Mouse (Mus musculus): ENCODE results near the gene Cog4. TPM values are rescaled to one million over a fixed set of nuclear protein-coding genes. Genes with fewer than 3 reads are reported as not detected.
A peak's percentile ranks its signal among the peaks of the same experiment; 100 is the strongest.
"Not testable (repeated sequence)": the region's sequence is repeated elsewhere in the genome, so short reads cannot be mapped to it uniquely, and the experiment has no call there.

Gene Cog4
- total and polyA plus RNA-seq, 3 experiments = 24.9 to 35.2 (median 27.5) TPM

- TF ChIP-seq MEF2A (IDR thresholded peaks at IDR 0.05; ENCODE audit: borderline replicate concordance, low read depth, low read length) (peak; percentile 62), MXI1 (IDR thresholded peaks at IDR 0.05; ENCODE audit: low read depth, low read length) (peak; percentile 85), SIN3A (IDR thresholded peaks at IDR 0.05; ENCODE audit: low read length) (peak; percentile 60; the same call in 1 of the 2 replicates), ZKSCAN1 (IDR thresholded peaks at IDR 0.05; ENCODE audit: borderline replicate concordance, low read depth, low read length) (no peak), ZNF384 (IDR thresholded peaks at IDR 0.05; ENCODE audit: low read depth, low read length) (peak; percentile 72)
These were observed 13.5 kb downstream of the Cog4 start (continued) for GRCm38 (mm10) chr8:110859651-110860501.

GRCm38 (mm10) chr8:110861347-110862025, 15.1 kb downstream of the Cog4 start:
- H3K4me3 ChIP-seq (replicated peaks in 1 of 3; ENCODE audit: low read depth in 2 of 3, low read length in 2 of 3, poor library complexity in 1 of 3); H3K27me3 ChIP-seq (replicated peaks); H3K79me2 ChIP-seq (replicated peaks; ENCODE audit: control insufficient read depth, extremely low read depth, insufficient read depth, poor library complexity, severe bottlenecking); H3K9me3 ChIP-seq (replicated peaks; ENCODE audit: low read length); H3K9ac ChIP-seq (ENCODE audit: insufficient read depth, low read depth); DNase-seq (ENCODE audit: extremely low read depth); in situ Hi-C loops (cut with MboI; ENCODE audit: low pct_ligation_motif_present, low pct_unique_long_range_greater_than_20kb, low sequenced_read_pairs); H3K4me2 ChIP-seq (ENCODE audit: insufficient read depth, low read depth, poor library complexity, severe bottlenecking); dilution Hi-C loops (cut with MboI; ENCODE audit: extremely low pct_ligation_motif_present, extremely low pct_unique_long_range_greater_than_20kb, low sequenced_read_pairs): not testable (repeated sequence)
- Histone ChIP-seq H3K4me1 (ENCODE audit: control insufficient read depth in 1 of 2, insufficient read depth in 2 of 2) (peaks cover 9 to 33% of the 10 kb centered on the region in 2 experiments), H3K36me3 (replicated peaks in 1 of 2; ENCODE audit: control insufficient read depth in 1 of 2, insufficient read depth in 1 of 2, low read length in 1 of 2) (peaks cover 52 to 79% of the 10 kb centered on the region in 2 experiments), H3K27ac (ENCODE audit: insufficient read depth, low read depth) (peak overlapping the region; percentile 27)
- peak; percentile 82 for TF ChIP-seq ZNF384 (IDR thresholded peaks at IDR 0.05; ENCODE audit: low read depth, low read length)

- H3K9ac ChIP-seq (ENCODE audit: insufficient read depth, low read depth) = no peak overlapping the region
- TF ChIP-seq MAZ (IDR thresholded peaks at IDR 0.05; ENCODE audit: low read depth, low read length) (no peak), KAT2A (IDR thresholded peaks at IDR 0.05; ENCODE audit: insufficient replicate concordance, low read length) (no peak), ETS1 (conservative IDR thresholded peaks at IDR 0.05; ENCODE audit: low read depth, low read length) (no peak), RCOR1 (conservative IDR thresholded peaks at IDR 0.05; ENCODE audit: low read depth, low read length) (no peak), EP300 (IDR thresholded peaks at IDR 0.05; ENCODE audit: low read length) (no peak), TCF12 (IDR thresholded peaks at IDR 0.05; ENCODE audit: low read depth, low read length) (no peak), GABPA (IDR thresholded peaks at IDR 0.05; ENCODE audit: insufficient replicate concordance, low read depth, low read length) (no peak), E2F4 (IDR thresholded peaks at IDR 0.05; ENCODE audit: insufficient replicate concordance, low read depth, low read length) (no peak), MXI1 (IDR thresholded peaks at IDR 0.05; ENCODE audit: low read depth, low read length) (no peak), UBTF (IDR thresholded peaks at IDR 0.05; ENCODE audit: low read depth, low read length) (no peak), ZC3H11A (IDR thresholded peaks at IDR 0.05; ENCODE audit: low read depth, low read length) (no peak), USF2 (conservative IDR thresholded peaks at IDR 0.05; ENCODE audit: low read depth, low read length) (no peak), USF1 (IDR thresholded peaks at IDR 0.05; ENCODE audit: low read depth, low read length) (no peak), JUND (conservative IDR thresholded peaks at IDR 0.05; ENCODE audit: low read depth, low read length) (no peak), JUN (IDR thresholded peaks at IDR 0.05; ENCODE audit: insufficient read depth, low read depth, low read length) (no peak), MAFK (IDR thresholded peaks at IDR 0.05; ENCODE audit: insufficient replicate concordance, low read length) (no peak), SMC3 (IDR thresholded peaks at IDR 0.05; ENCODE audit: low read depth, low read length) (no peak), TBP (conservative IDR thresholded peaks at IDR 0.05; ENCODE audit: low read depth, low read length) (no peak), POLR2AphosphoS2 (IDR thresholded peaks at IDR 0.05; ENCODE audit: low read depth, low read length) (no peak)
- H3K4me2 ChIP-seq (ENCODE audit: insufficient read depth, low read depth, poor library complexity, severe bottlenecking) = no peak overlapping the region
- no peaks in the 10 kb centered on the region; the same call in 1 of the 2 replicates for H3K79me2 ChIP-seq (replicated peaks; ENCODE audit: control insufficient read depth, extremely low read depth, insufficient read depth, poor library complexity, severe bottlenecking)
- H3K27ac ChIP-seq (ENCODE audit: insufficient read depth, low read depth) = no peak overlapping the region
- no peaks in the 10 kb centered on the region for H3K4me1 ChIP-seq (ENCODE audit: control insufficient read depth in 1 of 2, insufficient read depth in 2 of 2)
- peaks cover 84 to 93% of the 10 kb centered on the region in 2 experiments for H3K36me3 ChIP-seq (replicated peaks in 1 of 2; ENCODE audit: control insufficient read depth in 1 of 2, insufficient read depth in 1 of 2, low read length in 1 of 2)
- in situ Hi-C loops (cut with MboI; ENCODE audit: low pct_ligation_motif_present, low pct_unique_long_range_greater_than_20kb, low sequenced_read_pairs) (no loop called here), dilution Hi-C loops (cut with MboI; ENCODE audit: extremely low pct_ligation_motif_present, extremely low pct_unique_long_range_greater_than_20kb, low sequenced_read_pairs) (no loop called here)
- no peaks in the 10 kb centered on the region for H3K27me3 ChIP-seq (replicated peaks)
- H3K4me3 ChIP-seq (replicated peaks in 1 of 3; ENCODE audit: low read depth in 2 of 3, low read length in 2 of 3, poor library complexity in 1 of 3) = no peak overlapping the region
- H3K9me3 ChIP-seq (replicated peaks; ENCODE audit: low read length) = no peaks in the 10 kb centered on the region
- no peak for DNase-seq (ENCODE audit: extremely low read depth)
These were observed 24.1 kb downstream of the Cog4 start for GRCm38 (mm10) chr8:110870501-110870900.
